Mouse (Mus musculus) lung, adult 2 months (tissue): Measurements from ENCODE around the gene Ptpn13.

Source experiments
- CTCF ChIP-seq: fragments of 200-500 bp; IDR thresholded peaks from 2 replicates; pipeline ENCODE4 v1.5.1; 2011; ENCODE audit warnings: mild to moderate bottlenecking, low read length, control low read depth; ENCODE audit not compliant: insufficient read depth
- POLR2A ChIP-seq: fragments of 200-500 bp; IDR thresholded peaks from 2 replicates; pipeline ENCODE4 v1.6.1; 2011; ENCODE audit warnings: low read depth, mild to moderate bottlenecking, control low read depth, low read length, borderline replicate concordance; ENCODE audit errors: extremely low read depth

DNA sequence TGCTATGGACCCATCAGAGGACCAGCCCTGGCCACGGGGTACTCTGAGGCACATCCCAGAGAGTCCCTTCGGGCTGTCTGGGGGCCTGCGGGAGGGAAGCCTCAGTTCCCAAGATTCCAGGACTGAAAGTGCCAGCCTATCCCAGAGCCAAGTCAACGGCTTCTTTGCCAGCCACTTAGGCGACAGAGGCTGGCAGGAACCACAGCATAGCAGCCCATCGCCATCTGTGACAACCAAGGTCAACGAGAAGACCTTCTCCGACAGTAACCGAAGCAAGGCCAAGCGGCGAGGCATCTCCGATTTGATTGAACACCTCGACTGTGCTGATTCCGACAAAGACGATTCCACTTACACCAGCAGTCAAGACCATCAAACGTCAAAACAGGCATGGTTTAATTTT, 129.8 kb downstream of the Ptpn13 start:
- no peak for TF ChIP-seq CTCF
- TF ChIP-seq POLR2A = no peak
